Mouse (Mus musculus) liver, embryonic 14.5 days (tissue): Measurements from ENCODE around the gene Chrnb4.

Source experiments
- CTCF ChIP-seq: IDR thresholded peaks from 2 replicates; pipeline ENCODE4 v1.5.1; 2016; ENCODE audit warnings: antibody characterized with exemption, low read depth, control low read depth
- EP300 ChIP-seq: IDR thresholded peaks from 2 replicates; pipeline ENCODE4 v1.6.1; 2016; ENCODE audit warnings: antibody characterized with exemption, low read depth

DNA sequence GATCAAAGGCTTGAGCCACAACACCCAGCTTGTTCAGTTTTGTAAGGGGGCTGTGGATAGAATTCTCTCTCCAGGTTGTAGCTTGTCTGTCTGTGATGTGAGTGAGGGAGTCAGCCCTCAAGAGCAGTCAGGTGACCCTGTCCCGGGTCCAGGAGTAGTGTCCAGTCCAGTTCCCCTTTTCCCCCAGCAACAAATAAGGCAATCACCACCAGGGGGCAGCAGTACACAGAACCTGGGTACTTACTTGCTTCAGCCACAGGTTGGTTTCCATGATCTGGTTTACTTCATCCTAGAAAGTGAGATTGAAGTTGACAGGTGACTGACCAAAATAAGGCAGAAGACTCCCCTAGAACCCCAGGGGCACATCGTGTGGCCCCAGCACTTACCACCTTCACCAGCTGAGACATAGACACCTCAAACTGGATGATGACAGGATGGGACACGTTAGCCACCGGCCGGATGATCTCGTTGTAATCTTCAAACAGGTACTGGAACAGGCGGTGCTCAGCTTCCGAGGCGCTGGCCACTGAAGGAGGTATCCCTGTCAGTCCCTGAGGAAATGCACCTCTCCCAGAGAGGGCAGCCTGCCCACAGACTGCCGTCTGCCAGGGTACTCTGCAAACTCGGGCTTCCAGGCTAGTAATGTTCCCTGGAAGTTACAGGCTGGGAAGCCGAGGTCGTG is 24.5 kb downstream of the Chrnb4 start:
- peak; percentile 85 for TF ChIP-seq CTCF
- no peak for TF ChIP-seq EP300
